Mouse (Mus musculus) liver, adult 2 months (tissue): ENCODE measurements around the gene Agpat1.

Experiments used
- CTCF ChIP-seq: fragments of 200-500 bp; IDR thresholded peaks from 2 replicates; pipeline ENCODE4 v1.5.1; 2011; ENCODE audit warnings: low read depth, low read length, control low read depth
- POLR2A ChIP-seq: fragments of 200-500 bp; IDR thresholded peaks from 2 replicates; pipeline ENCODE4 v1.6.1; 2011; ENCODE audit warnings: low read length, control low read depth; ENCODE audit not compliant: insufficient read depth; ENCODE audit errors: extremely low read depth

GRCm38 (mm10) chr17:34567311-34567710, 36.8 kb upstream of the Agpat1 start:
- no peak for TF ChIP-seq CTCF
- no peak for TF ChIP-seq POLR2A
